Mouse (Mus musculus): ENCODE data around the gene Wbp1. TPM values are rescaled to one million over a fixed set of nuclear protein-coding genes. Genes with fewer than 3 reads are reported as not detected.
"Not testable (repeated sequence)": the region's sequence is repeated elsewhere in the genome, so short reads cannot be mapped to it uniquely, and the experiment has no call there.

The Wbp1 gene
- polyA plus RNA-seq (2012; ENCODE audit: insufficient read depth, low replicate concordance) = 86.6 and 121 TPM in 2 replicates

DNA sequence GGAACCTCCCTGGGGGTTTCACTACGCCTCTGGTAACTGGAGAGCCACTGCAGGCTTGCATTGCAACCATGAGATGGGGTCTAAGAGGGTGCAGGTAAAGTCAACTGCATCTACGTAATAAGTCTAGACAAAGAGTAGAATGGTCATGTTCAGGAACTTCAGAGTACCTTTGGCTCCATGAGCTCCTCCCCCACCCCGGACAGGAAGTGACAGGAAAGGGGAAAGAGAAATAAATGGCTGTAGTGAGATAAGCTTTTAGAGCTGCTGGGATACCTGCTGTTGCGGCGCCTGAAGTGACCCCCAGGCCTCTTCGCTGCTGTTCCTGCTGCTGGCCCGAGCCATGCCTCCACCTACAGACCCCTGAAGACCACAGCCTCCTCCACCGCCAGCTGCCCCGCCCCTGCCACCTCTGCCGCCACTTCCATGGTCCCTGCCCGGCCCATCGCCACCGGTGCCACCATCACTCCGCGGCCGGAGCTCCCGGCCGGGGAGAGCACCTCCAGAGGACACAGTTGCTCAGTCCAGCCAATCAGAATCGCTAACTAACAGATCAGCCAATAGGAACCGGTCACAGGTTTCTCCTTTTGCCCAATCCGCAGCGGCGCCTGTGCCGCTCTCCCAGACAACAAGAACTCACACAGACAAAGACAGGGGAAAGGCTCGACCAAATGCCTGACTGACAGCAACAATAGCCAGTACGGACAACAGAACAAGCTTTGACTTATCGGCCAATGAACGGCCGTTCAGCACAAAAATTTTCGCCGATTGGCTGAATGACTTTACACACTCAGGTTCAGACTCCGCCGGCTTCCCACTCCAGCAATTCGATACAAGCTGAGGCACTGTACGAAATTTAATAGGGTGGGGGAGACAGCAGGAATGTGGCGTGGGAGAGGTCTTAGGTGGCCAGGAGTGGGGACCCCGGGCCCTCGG is at the start of gene Wbp1:
Wbp1 (minus strand) TSS at position 630 of the 933 bp plus-strand sequence.
- Histone ChIP-seq H3K27me3 (replicated peaks) (no peaks in the 10 kb centered on the region), H3K36me3 (replicated peaks; ENCODE audit: low read length) (peaks cover 47% of the 10 kb centered on the region), H3K4me3 (replicated peaks) (peak within 1 kb of the TSS; percentile 98), H3K9me3 (no peaks in the 10 kb centered on the region), H3K4me1 (peaks cover 89% of the 10 kb centered on the region)
- TF ChIP-seq GATA1 (IDR thresholded peaks at IDR 0.05; ENCODE audit: borderline replicate concordance, low read length) = no peak

DNA sequence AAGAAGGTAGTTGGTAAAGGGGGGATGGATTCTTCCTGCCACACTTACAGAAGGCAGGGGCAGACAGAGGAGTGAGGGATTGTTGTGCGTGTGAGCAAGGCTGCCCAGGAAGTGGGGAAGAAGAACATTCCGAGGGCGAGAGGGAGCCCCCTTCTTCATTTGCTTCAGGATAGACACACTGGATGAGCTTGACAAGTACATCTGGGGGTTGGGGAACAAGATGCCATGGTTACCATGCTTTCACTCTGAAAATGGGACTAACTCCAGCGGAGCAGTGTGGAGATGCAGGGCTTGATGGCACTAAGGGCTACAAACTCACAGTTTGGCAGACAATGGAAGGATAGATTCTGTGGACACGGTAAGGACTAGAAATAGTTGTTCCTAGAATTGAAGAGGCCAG is 49.7 kb upstream of the Wbp1 start:
- Histone ChIP-seq H3K4me1 (peaks cover 59% of the 10 kb centered on the region), H3K27me3 (replicated peaks) (no peaks in the 10 kb centered on the region)

DNA sequence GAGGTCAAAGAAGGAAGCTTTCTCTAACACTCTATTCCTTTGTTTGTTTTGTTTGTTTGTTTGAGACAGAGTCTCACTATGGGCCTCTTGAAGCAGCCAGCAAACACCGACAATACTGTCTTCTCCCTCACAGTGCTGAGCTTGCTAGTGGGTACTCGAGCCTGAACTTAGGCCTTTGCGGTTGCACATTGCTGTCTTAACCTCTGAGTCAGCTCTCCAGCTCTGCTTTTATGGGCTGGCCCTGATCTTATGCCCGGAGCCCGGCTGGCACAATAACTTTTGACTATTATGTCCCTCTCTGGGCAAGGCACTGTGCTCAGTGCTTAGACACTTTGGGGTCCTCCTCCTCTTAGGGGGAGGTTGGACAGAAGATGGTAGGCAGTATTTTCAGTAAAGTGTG is 48.5 kb upstream of the Wbp1 start:
- H3K9me3 ChIP-seq = no peaks in the 10 kb centered on the region
- no peak for TF ChIP-seq FLI1 (IDR thresholded peaks at IDR 0.05; ENCODE audit: low read length)
- TF ChIP-seq GATA1 (IDR thresholded peaks at IDR 0.05; ENCODE audit: borderline replicate concordance, low read length) = no peak
- H3K4me1 ChIP-seq = peaks cover 60% of the 10 kb centered on the region
- H3K36me3 ChIP-seq (replicated peaks; ENCODE audit: low read length) = peaks cover 29% of the 10 kb centered on the region
- H3K4me3 ChIP-seq (replicated peaks) = no peak overlapping the region
- H3K27me3 ChIP-seq (replicated peaks) = no peaks in the 10 kb centered on the region

More for the DNA sequence above, 49.7 kb upstream of the Wbp1 start:
- Histone ChIP-seq H3K36me3 (replicated peaks; ENCODE audit: low read length) (peaks cover 35% of the 10 kb centered on the region), H3K4me3 (replicated peaks) (no peak overlapping the region), H3K9me3 (no peaks in the 10 kb centered on the region)
- TF ChIP-seq FLI1 (IDR thresholded peaks at IDR 0.05; ENCODE audit: low read length) (no peak), GATA1 (IDR thresholded peaks at IDR 0.05; ENCODE audit: borderline replicate concordance, low read length) (no peak)

DNA sequence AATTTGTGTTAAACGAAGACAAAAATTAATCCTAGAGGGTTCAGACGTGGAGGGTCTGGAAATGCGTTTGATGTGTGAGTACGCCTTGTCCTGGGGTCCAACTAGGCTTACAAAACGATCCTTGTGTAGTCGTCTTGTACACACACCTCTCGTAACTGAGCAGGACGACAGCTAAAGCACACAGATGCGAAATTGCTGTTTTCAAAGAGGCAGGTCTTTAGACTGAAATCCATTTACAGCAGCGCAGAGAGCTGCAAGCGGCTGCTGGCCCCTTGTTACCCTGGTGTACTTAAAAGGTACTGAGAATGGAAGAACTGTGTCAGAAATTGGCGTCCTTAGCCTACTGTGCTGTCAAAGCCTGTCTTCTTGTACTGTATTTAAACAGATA is 44.9 kb upstream of the Wbp1 start:
- H3K4me1 ChIP-seq = peaks cover 76% of the 10 kb centered on the region

DNA sequence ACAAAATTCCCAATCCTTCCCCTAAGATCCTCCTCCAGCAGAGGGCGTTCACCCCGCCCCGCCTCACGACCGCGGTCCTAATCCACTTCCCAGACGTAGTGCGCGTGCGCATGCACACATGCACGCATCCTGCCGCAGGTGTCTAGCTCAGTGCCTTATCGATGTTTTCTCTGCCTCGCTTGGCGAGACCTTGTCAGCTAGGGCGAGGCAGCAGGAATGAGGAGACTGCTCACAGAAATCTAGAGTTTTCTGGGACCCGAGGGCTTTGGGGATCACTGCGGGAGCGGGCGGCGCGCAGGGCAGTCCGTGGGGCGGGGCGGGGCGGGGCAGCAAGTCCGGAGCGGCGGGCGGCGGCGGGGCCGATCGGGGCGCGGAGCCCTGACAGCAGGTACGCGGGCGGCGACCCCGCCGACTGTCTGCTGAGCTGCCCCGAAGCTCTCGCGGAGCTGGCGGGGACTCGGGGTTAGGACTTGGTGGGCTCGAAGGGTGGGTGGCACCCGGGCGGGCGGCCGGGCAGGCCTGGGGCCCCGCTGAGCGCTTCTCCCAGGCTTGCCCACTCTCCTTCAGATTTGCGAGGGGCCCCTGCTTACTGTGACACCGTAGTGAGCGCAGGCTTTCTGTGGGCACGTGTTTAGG is 44.4 kb upstream of the Wbp1 start, which contains the start of gene Dctn1:
Dctn1 (plus strand) TSS at position 314 of the 636 bp plus-strand sequence.
- Histone ChIP-seq H3K27me3 (replicated peaks) (peaks cover 20% of the 10 kb centered on the region), H3K36me3 (replicated peaks; ENCODE audit: low read length) (peaks cover 6% of the 10 kb centered on the region), H3K9me3 (no peaks in the 10 kb centered on the region), H3K4me3 (replicated peaks) (peak within 1 kb of the TSS; percentile 96), H3K4me1 (peaks cover 76% of the 10 kb centered on the region)
- TF ChIP-seq FLI1 (IDR thresholded peaks at IDR 0.05; ENCODE audit: low read length) = no peak
- TF ChIP-seq GATA1 (IDR thresholded peaks at IDR 0.05; ENCODE audit: borderline replicate concordance, low read length) = no peak

More for the DNA sequence above, 44.9 kb upstream of the Wbp1 start:
- H3K27me3 ChIP-seq (replicated peaks) = peaks cover 15% of the 10 kb centered on the region
- H3K4me3 ChIP-seq (replicated peaks) = peak overlapping the region; percentile 96
- TF ChIP-seq GATA1 (IDR thresholded peaks at IDR 0.05; ENCODE audit: borderline replicate concordance, low read length) = no peak
- no peak for TF ChIP-seq FLI1 (IDR thresholded peaks at IDR 0.05; ENCODE audit: low read length)
- H3K9me3 ChIP-seq = no peaks in the 10 kb centered on the region
- H3K36me3 ChIP-seq (replicated peaks; ENCODE audit: low read length) = peaks cover 11% of the 10 kb centered on the region

DNA sequence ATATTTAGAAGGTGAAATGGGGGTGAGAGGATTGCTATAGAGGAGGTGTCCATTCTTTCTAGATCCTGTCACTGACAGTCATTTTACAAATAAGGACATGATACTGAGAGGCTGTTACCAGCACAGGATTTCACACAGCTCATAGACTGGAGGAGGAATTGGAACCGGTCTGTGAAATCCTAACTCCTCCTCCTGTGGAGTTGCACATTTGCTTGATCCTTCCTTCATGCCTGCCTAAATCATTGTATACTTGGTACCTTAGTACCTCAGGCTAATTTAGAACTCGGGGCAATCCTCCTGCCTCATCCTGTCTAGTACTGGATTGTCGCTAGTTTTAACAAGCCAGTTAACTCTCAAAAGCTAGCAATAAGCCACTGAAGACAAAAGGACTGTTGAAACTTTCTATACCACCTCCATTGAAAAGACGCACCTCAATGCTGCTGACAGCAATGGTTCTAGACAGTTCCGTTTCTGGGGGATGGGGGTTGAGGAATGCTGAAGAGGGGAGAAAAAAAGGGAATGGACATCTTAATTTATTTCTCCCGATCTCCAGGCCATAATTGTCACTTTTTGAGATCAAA is 43.8 kb upstream of the Wbp1 start:
- Histone ChIP-seq H3K9me3 (no peaks in the 10 kb centered on the region), H3K4me1 (peaks cover 72% of the 10 kb centered on the region)

DNA sequence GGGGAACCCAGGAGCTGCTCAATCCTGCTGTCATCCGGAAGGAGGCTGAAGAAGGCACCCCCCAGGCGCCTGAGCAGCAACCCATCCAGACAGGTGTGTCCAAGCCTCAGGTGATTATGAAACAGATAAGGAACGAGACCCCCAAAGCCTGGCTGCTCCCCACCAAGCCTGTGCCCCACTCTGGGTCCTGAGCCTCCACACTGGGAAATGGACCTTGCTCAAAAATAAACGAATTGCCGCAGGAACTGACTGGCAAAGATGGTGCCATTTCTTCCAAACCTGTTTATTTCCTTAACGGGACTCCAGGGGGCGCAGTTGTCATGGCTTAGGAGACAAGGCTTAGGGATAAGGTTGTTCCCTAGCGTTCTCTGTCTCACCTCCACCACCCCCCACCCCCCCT is 41.3 kb upstream of the Wbp1 start:
- H3K4me1 ChIP-seq = peaks cover 47% of the 10 kb centered on the region
- H3K4me3 ChIP-seq (replicated peaks) = peak overlapping the region; percentile 90
- H3K27me3 ChIP-seq (replicated peaks) = peaks cover 28% of the 10 kb centered on the region
- no peak for TF ChIP-seq GATA1 (IDR thresholded peaks at IDR 0.05; ENCODE audit: borderline replicate concordance, low read length)
- H3K9me3 ChIP-seq = no peaks in the 10 kb centered on the region
- H3K36me3 ChIP-seq (replicated peaks; ENCODE audit: low read length) = no peaks in the 10 kb centered on the region

More for the DNA sequence above, 43.8 kb upstream of the Wbp1 start:
- Histone ChIP-seq H3K36me3 (replicated peaks; ENCODE audit: low read length) (peaks cover 6% of the 10 kb centered on the region), H3K27me3 (replicated peaks) (peaks cover 26% of the 10 kb centered on the region), H3K4me3 (replicated peaks) (peak overlapping the region; percentile 96)
- TF ChIP-seq FLI1 (IDR thresholded peaks at IDR 0.05; ENCODE audit: low read length) (no peak), GATA1 (IDR thresholded peaks at IDR 0.05; ENCODE audit: borderline replicate concordance, low read length) (no peak)

DNA sequence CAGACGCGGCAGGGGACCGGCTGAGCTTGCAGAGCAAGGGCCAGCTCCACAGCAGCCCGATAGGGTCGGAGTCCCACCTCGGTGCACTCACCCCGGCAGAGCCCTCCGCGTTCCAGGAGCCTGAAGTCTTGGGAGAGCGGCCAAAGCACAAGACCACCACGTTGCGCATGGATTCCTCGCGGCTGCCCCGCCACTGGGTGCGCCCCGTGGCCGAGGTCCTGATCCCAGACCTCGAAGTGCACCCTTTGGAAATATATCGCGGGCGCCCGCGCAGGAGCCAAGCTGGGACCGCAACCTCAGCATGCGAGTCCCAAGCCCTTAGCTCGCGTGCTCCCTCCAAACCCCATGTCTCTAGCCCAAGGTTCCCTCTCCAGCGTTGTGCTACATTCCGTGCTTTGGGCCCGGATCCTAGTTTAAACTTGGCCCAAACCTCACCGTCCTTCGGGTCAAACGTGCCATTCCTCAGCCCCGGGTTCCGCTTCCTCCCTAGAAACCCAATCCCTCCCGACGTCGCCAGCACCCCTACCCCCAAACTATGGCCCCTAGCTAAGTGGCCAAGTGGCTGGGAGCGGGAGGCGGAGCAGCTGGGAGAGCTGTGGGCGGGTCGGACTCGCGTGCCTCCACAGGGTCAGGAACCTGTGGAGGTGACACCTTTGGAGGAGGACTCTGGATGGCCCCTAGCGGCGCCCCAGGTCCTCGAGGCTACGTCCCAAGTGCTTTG is 40.7 kb upstream of the Wbp1 start:
- peaks cover 28% of the 10 kb centered on the region for H3K27me3 ChIP-seq (replicated peaks)

DNA sequence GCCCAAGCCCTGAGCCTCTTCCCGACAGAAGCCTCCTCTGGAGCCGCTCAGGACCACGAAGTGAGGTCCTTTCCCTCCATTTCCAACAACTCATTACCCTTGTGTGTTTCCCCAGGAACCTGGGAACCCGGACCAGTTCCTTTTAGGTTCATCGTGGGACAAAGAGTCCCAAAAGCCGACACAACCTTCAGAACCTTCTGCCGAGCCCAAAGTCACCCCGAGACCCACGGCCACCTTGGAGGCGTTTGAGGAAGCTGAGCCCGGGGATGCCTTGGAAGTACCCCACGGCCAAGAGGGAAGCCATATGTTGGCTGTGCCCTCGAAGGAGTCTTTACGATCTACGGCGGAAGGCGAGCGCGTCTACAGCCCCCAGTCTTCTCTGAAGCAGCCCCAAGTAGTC is 40.1 kb upstream of the Wbp1 start:
- no peaks in the 10 kb centered on the region for H3K9me3 ChIP-seq
- H3K4me1 ChIP-seq = peaks cover 42% of the 10 kb centered on the region
- peak overlapping the region; percentile 90 for H3K4me3 ChIP-seq (replicated peaks)
- TF ChIP-seq FLI1 (IDR thresholded peaks at IDR 0.05; ENCODE audit: low read length) = no peak
- no peak for TF ChIP-seq GATA1 (IDR thresholded peaks at IDR 0.05; ENCODE audit: borderline replicate concordance, low read length)
- H3K36me3 ChIP-seq (replicated peaks; ENCODE audit: low read length) = no peaks in the 10 kb centered on the region
- peaks cover 28% of the 10 kb centered on the region for H3K27me3 ChIP-seq (replicated peaks)

More for the DNA sequence above, 40.7 kb upstream of the Wbp1 start:
- TF ChIP-seq GATA1 (IDR thresholded peaks at IDR 0.05; ENCODE audit: borderline replicate concordance, low read length) (no peak), FLI1 (IDR thresholded peaks at IDR 0.05; ENCODE audit: low read length) (no peak)
- Histone ChIP-seq H3K36me3 (replicated peaks; ENCODE audit: low read length) (no peaks in the 10 kb centered on the region), H3K4me1 (peaks cover 41% of the 10 kb centered on the region), H3K9me3 (no peaks in the 10 kb centered on the region), H3K4me3 (replicated peaks) (peak overlapping the region; percentile 90)

DNA sequence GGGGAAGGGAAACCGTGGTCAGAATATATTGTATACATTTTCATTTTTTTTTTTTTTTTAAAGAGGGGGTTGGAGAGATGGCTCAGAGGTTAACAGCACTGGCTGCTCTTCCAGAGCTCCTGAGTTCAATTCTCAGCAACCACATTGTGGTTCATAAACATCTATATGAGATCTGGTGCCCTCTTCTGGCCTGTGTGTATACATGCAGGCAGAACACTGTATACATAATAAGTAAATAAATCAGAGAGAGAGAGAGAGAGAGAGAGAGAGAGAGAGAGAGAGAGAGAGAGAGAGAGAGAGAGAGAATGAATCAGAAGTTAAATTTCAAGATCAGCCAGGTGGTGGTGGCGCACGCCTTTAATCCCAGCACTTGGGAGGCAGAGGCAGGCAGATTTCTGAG is 38.1 kb upstream of the Wbp1 start:
- H3K27me3 ChIP-seq (replicated peaks) = peaks cover 43% of the 10 kb centered on the region
- not testable (repeated sequence) for H3K36me3 ChIP-seq (replicated peaks; ENCODE audit: low read length); H3K4me3 ChIP-seq (replicated peaks); H3K9me3 ChIP-seq
- peaks cover 46% of the 10 kb centered on the region for H3K4me1 ChIP-seq

All from megakaryocyte, embryonic 14.5 days (primary cell).